Mouse (Mus musculus) liver, embryonic 14.5 days (tissue): ENCODE data around the gene Tbck.

Source experiments
- CTCF ChIP-seq: IDR thresholded peaks from 2 replicates; pipeline ENCODE4 v1.5.1; 2016; ENCODE audit warnings: antibody characterized with exemption, low read depth, control low read depth
- EP300 ChIP-seq: IDR thresholded peaks from 2 replicates; pipeline ENCODE4 v1.6.1; 2016; ENCODE audit warnings: antibody characterized with exemption, low read depth

- no peak for TF ChIP-seq CTCF
- TF ChIP-seq EP300 = peak; percentile 58; the same call in 1 of the 2 replicates
Observed at GRCm38 (mm10) chr3:132683447-132684230, at the start of gene Tbck.
